Mouse (Mus musculus): ENCODE results near the gene Syne1. TPM values are rescaled to one million over a fixed set of nuclear protein-coding genes. Genes with fewer than 3 reads are reported as not detected.
A peak's percentile ranks its signal among the peaks of the same experiment; 100 is the strongest.

Syne1 gene
- polyA plus RNA-seq, 1 experiment from 2014 or later = 3.1 TPM

- no peak for ATAC-seq (replicated peaks; ENCODE audit: insufficient number of reproducible peaks, low FRiP score, low TSS enrichment, low read depth)
- no peaks in the 10 kb centered on the region for H3K9me3 ChIP-seq (replicated peaks; ENCODE audit: control insufficient read depth, low read length)
- no peaks in the 10 kb centered on the region for H3K27me3 ChIP-seq (ENCODE audit: control insufficient read depth, insufficient read depth, low read length)
- no peak overlapping the region for H3K27ac ChIP-seq (replicated peaks; ENCODE audit: low read depth, low read length)
- WGBS = 70% methylated on average over 5 of the region's 5 CpGs
- no peaks in the 10 kb centered on the region for H3K36me3 ChIP-seq (replicated peaks; ENCODE audit: control insufficient read depth, insufficient read depth, low read depth, low read length)
- H3K4me3 ChIP-seq (ENCODE audit: low read depth, low read length) = no peak overlapping the region
- no peaks in the 10 kb centered on the region for H3K4me1 ChIP-seq (ENCODE audit: control insufficient read depth, insufficient read depth, low read length)
- H3K9ac ChIP-seq (replicated peaks; ENCODE audit: low read length) = no peak overlapping the region
- no peak overlapping the region for H3K4me2 ChIP-seq (ENCODE audit: low read depth, low read length)
- no peak for DNase-seq (ENCODE audit: low spot score)
Measured at GRCm38 (mm10) chr10:5571332-5571731, 20.1 kb upstream of the Syne1 start.

DNA sequence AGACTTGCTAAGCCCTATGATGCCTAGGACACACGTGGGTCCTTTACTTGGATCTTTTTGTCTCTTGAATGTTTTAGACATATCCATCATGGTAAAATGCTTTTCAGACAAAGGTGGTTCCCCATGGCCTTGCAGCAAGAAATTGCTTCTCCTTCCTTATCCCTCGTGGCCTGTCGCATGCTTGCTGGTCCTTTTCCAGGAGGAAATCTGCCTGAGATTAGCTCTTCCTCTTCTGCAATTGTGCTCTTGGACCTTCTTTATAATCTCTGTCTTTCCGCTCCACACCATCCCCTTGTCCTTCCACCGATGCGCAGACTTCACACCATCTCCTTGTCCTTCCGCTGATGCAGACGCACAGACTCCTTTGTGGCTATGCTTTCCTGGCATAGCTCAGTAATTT is 18.8 kb upstream of the Syne1 start:
- ATAC-seq (replicated peaks; ENCODE audit: insufficient number of reproducible peaks, low FRiP score, low TSS enrichment, low read depth) (no peak), DNase-seq (ENCODE audit: low spot score) (no peak)
- no peak overlapping the region for H3K4me2 ChIP-seq (ENCODE audit: low read depth, low read length)
- no peaks in the 10 kb centered on the region for H3K9me3 ChIP-seq (replicated peaks; ENCODE audit: control insufficient read depth, low read length)
- H3K27me3 ChIP-seq (ENCODE audit: control insufficient read depth, insufficient read depth, low read length) = no peaks in the 10 kb centered on the region
- H3K4me3 ChIP-seq (ENCODE audit: low read depth, low read length) = no peak overlapping the region
- H3K4me1 ChIP-seq (ENCODE audit: control insufficient read depth, insufficient read depth, low read length) = no peaks in the 10 kb centered on the region
- no peaks in the 10 kb centered on the region for H3K36me3 ChIP-seq (replicated peaks; ENCODE audit: control insufficient read depth, insufficient read depth, low read depth, low read length)
- no peak overlapping the region for H3K27ac ChIP-seq (replicated peaks; ENCODE audit: low read depth, low read length)
- WGBS = 86% methylated on average over 8 of the region's 8 CpGs
- H3K9ac ChIP-seq (replicated peaks; ENCODE audit: low read length) = no peak overlapping the region

DNA sequence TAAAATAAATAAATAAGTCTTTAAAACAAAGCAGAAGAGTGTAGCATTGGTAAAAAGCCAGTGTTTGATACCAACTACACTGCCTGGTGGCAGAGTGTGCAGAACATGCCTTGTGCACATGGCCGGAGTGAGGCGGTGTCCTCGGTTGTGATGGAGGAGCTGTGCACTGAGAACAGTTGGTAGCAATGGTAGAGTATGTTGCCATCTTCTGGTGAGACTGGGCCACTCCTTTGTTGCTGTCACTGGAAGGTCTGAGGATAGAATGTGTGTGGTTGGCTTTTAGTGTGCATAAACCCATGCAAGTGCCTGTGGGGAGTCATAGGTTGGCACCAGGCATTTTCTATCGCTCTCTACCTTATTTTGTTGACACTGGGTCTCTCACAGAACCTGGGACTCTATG is 17.7 kb upstream of the Syne1 start:
- Histone ChIP-seq H3K27ac (replicated peaks; ENCODE audit: low read depth, low read length) (no peak overlapping the region), H3K9me3 (replicated peaks; ENCODE audit: control insufficient read depth, low read length) (no peaks in the 10 kb centered on the region), H3K4me3 (ENCODE audit: low read depth, low read length) (no peak overlapping the region), H3K4me1 (ENCODE audit: control insufficient read depth, insufficient read depth, low read length) (no peaks in the 10 kb centered on the region), H3K9ac (replicated peaks; ENCODE audit: low read length) (no peak overlapping the region), H3K27me3 (ENCODE audit: control insufficient read depth, insufficient read depth, low read length) (no peaks in the 10 kb centered on the region), H3K4me2 (ENCODE audit: low read depth, low read length) (no peak overlapping the region), H3K36me3 (replicated peaks; ENCODE audit: control insufficient read depth, insufficient read depth, low read depth, low read length) (no peaks in the 10 kb centered on the region)
- ATAC-seq (replicated peaks; ENCODE audit: insufficient number of reproducible peaks, low FRiP score, low TSS enrichment, low read depth) (no peak), DNase-seq (ENCODE audit: low spot score) (no peak)
- 85% methylated on average over 4 of the region's 4 CpGs for WGBS

DNA sequence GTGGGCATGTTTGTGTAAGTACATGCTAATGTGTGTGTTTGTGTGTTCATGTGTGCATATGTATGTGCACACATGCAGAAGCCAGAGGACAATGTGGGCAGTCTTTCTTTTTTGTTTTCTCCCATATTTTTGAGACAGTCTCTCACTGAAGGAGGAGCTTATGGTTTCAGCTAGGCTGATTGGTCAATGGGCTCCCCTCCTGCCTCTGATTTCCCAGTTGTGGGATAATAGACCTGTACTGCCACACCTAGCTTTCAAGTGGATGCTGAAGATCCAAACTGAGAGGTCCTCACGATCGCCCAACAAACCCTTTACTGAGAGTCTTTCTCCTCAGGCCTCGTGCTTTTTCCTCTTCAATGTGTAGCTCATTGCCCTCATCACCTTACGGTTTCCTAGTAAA is 10.4 kb upstream of the Syne1 start:
- ATAC-seq (replicated peaks; ENCODE audit: insufficient number of reproducible peaks, low FRiP score, low TSS enrichment, low read depth) (no peak), DNase-seq (ENCODE audit: low spot score) (no peak)
- Histone ChIP-seq H3K9ac (replicated peaks; ENCODE audit: low read length) (no peak overlapping the region), H3K4me2 (ENCODE audit: low read depth, low read length) (no peak overlapping the region), H3K4me3 (ENCODE audit: low read depth, low read length) (no peak overlapping the region), H3K36me3 (replicated peaks; ENCODE audit: control insufficient read depth, insufficient read depth, low read depth, low read length) (no peaks in the 10 kb centered on the region), H3K4me1 (ENCODE audit: control insufficient read depth, insufficient read depth, low read length) (no peaks in the 10 kb centered on the region), H3K27me3 (ENCODE audit: control insufficient read depth, insufficient read depth, low read length) (no peaks in the 10 kb centered on the region), H3K9me3 (replicated peaks; ENCODE audit: control insufficient read depth, low read length) (no peaks in the 10 kb centered on the region), H3K27ac (replicated peaks; ENCODE audit: low read depth, low read length) (no peak overlapping the region)
- WGBS = 85% methylated on average over 4 of the region's 4 CpGs

GRCm38 (mm10) chr10:5560526-5560925 is 9.2 kb upstream of the Syne1 start:
- no peak overlapping the region for H3K27ac ChIP-seq (replicated peaks; ENCODE audit: low read depth, low read length)
- no peak overlapping the region for H3K4me2 ChIP-seq (ENCODE audit: low read depth, low read length)
- no peak overlapping the region for H3K9ac ChIP-seq (replicated peaks; ENCODE audit: low read length)
- no peaks in the 10 kb centered on the region for H3K4me1 ChIP-seq (ENCODE audit: control insufficient read depth, insufficient read depth, low read length)
- ATAC-seq (replicated peaks; ENCODE audit: insufficient number of reproducible peaks, low FRiP score, low TSS enrichment, low read depth) (no peak), DNase-seq (ENCODE audit: low spot score) (no peak)
- H3K36me3 ChIP-seq (replicated peaks; ENCODE audit: control insufficient read depth, insufficient read depth, low read depth, low read length) = no peaks in the 10 kb centered on the region
- no peaks in the 10 kb centered on the region for H3K9me3 ChIP-seq (replicated peaks; ENCODE audit: control insufficient read depth, low read length)
- 77% methylated on average over 4 of the region's 4 CpGs for WGBS
- H3K27me3 ChIP-seq (ENCODE audit: control insufficient read depth, insufficient read depth, low read length) = no peaks in the 10 kb centered on the region
- no peak overlapping the region for H3K4me3 ChIP-seq (ENCODE audit: low read depth, low read length)

DNA sequence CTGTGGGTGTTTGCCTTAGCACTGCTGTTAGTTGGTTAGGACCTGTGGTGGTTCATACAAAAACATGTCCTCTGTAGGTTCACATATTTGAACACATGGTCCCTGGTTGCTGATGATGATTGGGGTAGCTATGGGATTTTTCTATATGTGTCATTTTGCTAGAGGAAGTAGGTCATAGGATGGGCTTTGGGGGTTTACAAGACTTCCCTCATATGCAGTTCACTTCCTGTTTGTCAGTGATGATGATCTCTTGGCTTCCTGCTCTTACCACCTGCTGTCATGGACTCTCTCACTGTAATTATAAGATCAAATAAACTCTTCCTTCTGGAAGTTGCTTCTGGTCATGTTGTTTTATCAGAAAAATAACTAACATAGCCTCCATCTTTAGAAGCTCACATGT is 7.5 kb upstream of the Syne1 start:
- Histone ChIP-seq H3K27me3 (ENCODE audit: control insufficient read depth, insufficient read depth, low read length) (no peaks in the 10 kb centered on the region), H3K36me3 (replicated peaks; ENCODE audit: control insufficient read depth, insufficient read depth, low read depth, low read length) (no peaks in the 10 kb centered on the region), H3K4me1 (ENCODE audit: control insufficient read depth, insufficient read depth, low read length) (no peaks in the 10 kb centered on the region), H3K9ac (replicated peaks; ENCODE audit: low read length) (no peak overlapping the region), H3K27ac (replicated peaks; ENCODE audit: low read depth, low read length) (no peak overlapping the region), H3K9me3 (replicated peaks; ENCODE audit: control insufficient read depth, low read length) (no peaks in the 10 kb centered on the region), H3K4me2 (ENCODE audit: low read depth, low read length) (no peak overlapping the region), H3K4me3 (ENCODE audit: low read depth, low read length) (no peak overlapping the region)
- no peak for DNase-seq (ENCODE audit: low spot score)
- no peak for ATAC-seq (replicated peaks; ENCODE audit: insufficient number of reproducible peaks, low FRiP score, low TSS enrichment, low read depth)

DNA sequence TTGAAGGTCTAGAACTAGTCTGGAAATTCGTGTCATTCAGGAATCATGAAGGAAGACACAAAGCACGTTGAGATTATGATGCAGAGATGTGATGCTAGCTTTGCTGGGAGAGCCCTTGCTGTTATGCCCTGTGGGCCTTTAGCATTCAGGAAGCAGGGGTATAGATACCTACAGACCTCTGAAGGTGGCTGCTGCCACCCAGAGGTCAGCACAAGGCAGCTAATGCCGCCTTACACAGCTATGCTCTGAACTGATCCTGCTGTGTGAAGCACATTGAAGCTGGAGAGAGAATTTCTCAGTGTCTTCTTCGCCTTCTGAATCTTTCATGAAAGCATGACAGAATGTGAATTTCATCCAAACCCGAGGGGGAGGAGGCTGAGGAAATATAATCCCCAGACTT is 3.7 kb upstream of the Syne1 start:
- ATAC-seq (replicated peaks; ENCODE audit: insufficient number of reproducible peaks, low FRiP score, low TSS enrichment, low read depth) (no peak), DNase-seq (ENCODE audit: low spot score) (peak; percentile 2)
- Histone ChIP-seq H3K27ac (replicated peaks; ENCODE audit: low read depth, low read length) (no peak overlapping the region), H3K4me2 (ENCODE audit: low read depth, low read length) (no peak overlapping the region), H3K9me3 (replicated peaks; ENCODE audit: control insufficient read depth, low read length) (no peaks in the 10 kb centered on the region), H3K4me1 (ENCODE audit: control insufficient read depth, insufficient read depth, low read length) (no peaks in the 10 kb centered on the region), H3K9ac (replicated peaks; ENCODE audit: low read length) (no peak overlapping the region), H3K36me3 (replicated peaks; ENCODE audit: control insufficient read depth, insufficient read depth, low read depth, low read length) (no peaks in the 10 kb centered on the region), H3K27me3 (ENCODE audit: control insufficient read depth, insufficient read depth, low read length) (no peaks in the 10 kb centered on the region), H3K4me3 (ENCODE audit: low read depth, low read length) (no peak overlapping the region)
- WGBS = 21% methylated on average over 5 of the region's 5 CpGs

DNA sequence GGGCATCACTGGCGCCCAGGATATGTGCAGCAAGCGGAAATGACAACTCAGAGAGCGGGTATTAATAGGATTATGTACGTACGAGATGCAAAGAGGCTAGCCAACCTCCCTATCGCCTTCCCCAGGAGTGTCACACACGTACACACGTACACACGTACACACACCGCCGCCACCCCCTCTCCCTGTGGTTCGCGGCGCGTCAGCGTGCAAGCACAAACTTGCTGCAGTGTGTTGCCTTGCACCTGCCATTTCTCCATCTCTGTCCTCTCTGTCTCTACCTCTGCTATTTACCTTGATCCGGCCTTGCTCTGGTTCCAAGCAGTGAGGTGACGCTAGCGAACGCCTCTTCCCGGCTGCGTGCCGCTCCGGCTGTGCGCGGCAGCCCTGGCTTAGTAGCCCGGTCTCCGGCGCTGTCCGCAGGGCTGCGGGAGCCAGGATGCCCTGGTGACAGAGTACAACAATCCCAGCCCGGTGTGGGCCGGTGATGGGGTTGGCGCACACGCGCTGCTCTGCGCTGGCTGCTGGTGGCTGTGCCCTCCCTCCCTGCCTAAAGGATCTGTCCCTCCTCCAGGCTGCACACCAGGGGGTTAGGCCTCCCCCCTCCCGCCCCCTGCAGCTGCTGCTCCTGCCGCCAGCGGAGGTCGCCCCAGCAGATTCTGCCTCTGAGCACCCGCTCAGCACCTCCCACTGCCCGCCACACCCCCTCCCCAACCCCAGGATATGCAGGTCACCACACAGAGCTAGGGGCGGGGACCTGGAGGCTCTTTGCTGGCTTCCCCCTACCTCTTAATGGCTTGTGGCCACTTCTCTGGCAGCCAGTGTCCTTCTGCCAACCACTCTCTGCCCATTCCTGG is 887 bp downstream of the Syne1 start:
- H3K27ac ChIP-seq (replicated peaks; ENCODE audit: low read depth, low read length) = no peak overlapping the region
- H3K9ac ChIP-seq (replicated peaks; ENCODE audit: low read length) = peak overlapping the region; percentile 37
- H3K4me3 ChIP-seq (ENCODE audit: low read depth, low read length) = peak overlapping the region; percentile 48
- under 1% methylated on average over 43 of the region's 44 CpGs for WGBS
- peak; percentile 61 for DNase-seq (ENCODE audit: low spot score)
- H3K4me1 ChIP-seq (ENCODE audit: control insufficient read depth, insufficient read depth, low read length) = no peaks in the 10 kb centered on the region
- no peaks in the 10 kb centered on the region for H3K27me3 ChIP-seq (ENCODE audit: control insufficient read depth, insufficient read depth, low read length)
- peak overlapping the region; percentile 91 for H3K4me2 ChIP-seq (ENCODE audit: low read depth, low read length)
- H3K36me3 ChIP-seq (replicated peaks; ENCODE audit: control insufficient read depth, insufficient read depth, low read depth, low read length) = no peaks in the 10 kb centered on the region
- no peaks in the 10 kb centered on the region for H3K9me3 ChIP-seq (replicated peaks; ENCODE audit: control insufficient read depth, low read length)
- peak; percentile 92 for ATAC-seq (replicated peaks; ENCODE audit: insufficient number of reproducible peaks, low FRiP score, low TSS enrichment, low read depth)

Measured in embryonic facial prominence, embryonic 11.5 days (tissue).